Mouse (Mus musculus) hindbrain, postnatal 0 days (tissue): ENCODE results near the gene Gli1. TPM values are rescaled to one million over a fixed set of nuclear protein-coding genes. Genes with fewer than 3 reads are reported as not detected.

ENCODE experiments used
- ATAC-seq: fragments of 200-750 bp; cut with Nextera tagmentation; 2 replicates; pipeline ENCODE4 v1.8.0; 2017; ENCODE audit warnings: mild to moderate bottlenecking, moderate TSS enrichment, moderate library complexity
- DNase-seq: peaks from one replicate; pipeline ENCODE4 v3.0.0-alpha.2; 2015; ENCODE audit warnings: low spot score
- H3K27ac ChIP-seq: fragments of 300-500 bp; sonication (generic); 2 replicates; pipeline ENCODE4 v1.5.1; 2014; ENCODE audit warnings: mild to moderate bottlenecking
- H3K27me3 ChIP-seq: fragments of 300-500 bp; sonication (generic); 2 replicates; pipeline ENCODE4 v1.6.1; 2014; ENCODE audit warnings: low read length, mixed read lengths; ENCODE audit not compliant: insufficient read depth
- H3K36me3 ChIP-seq: fragments of 300-500 bp; sonication (generic); 2 replicates; pipeline ENCODE4 v1.6.1; 2014; ENCODE audit warnings: low read length, mixed read lengths; ENCODE audit not compliant: insufficient read depth
- H3K4me1 ChIP-seq: fragments of 300-500 bp; sonication (generic); 2 replicates; pipeline ENCODE4 v1.6.1; 2014; ENCODE audit warnings: antibody characterized with exemption, low read length, mixed read lengths; ENCODE audit not compliant: insufficient read depth
- H3K4me2 ChIP-seq: fragments of 300-500 bp; sonication (generic); 2 replicates; pipeline ENCODE4 v1.6.1; 2014; ENCODE audit warnings: low read depth, mild to moderate bottlenecking, low read length, moderate library complexity, mixed read lengths
- H3K4me3 ChIP-seq: fragments of 300-500 bp; sonication (generic); 2 replicates; pipeline ENCODE4 v1.5.1; 2014; ENCODE audit warnings: low read length
- H3K9ac ChIP-seq: fragments of 300-500 bp; sonication (generic); replicated peaks from 2 replicates; pipeline ENCODE4 v1.6.1; 2014; ENCODE audit warnings: mild to moderate bottlenecking, low read length, moderate library complexity, mixed read lengths
- H3K9me3 ChIP-seq: fragments of 300-500 bp; sonication (generic); 2 replicates; pipeline ENCODE4 v1.6.1; 2016; ENCODE audit warnings: low read length, mixed read lengths
- CTCF ChIP-seq: IDR thresholded peaks from 2 replicates; pipeline ENCODE4 v1.5.1; 2016; ENCODE audit warnings: antibody characterized with exemption, control low read depth, low read depth
- WGBS: fragments of 180-500 bp; shearing (Covaris S2); extraction: QIAGEN DNeasy Blood & Tissue Kit; methylation state at CpG from one replicate; pipeline ENCODE4 v1.1.7; 2014; 5-methylcytosine and 5-hydroxymethylcytosine counted together
- polyA plus RNA-seq: library from polyadenylated mRNA; unstranded; fragments of >200 nt; fragmentation: Nextera tagmentation; extraction: Ambion mirVana; gene quantifications from 2 replicates; pipeline ENCODE4 v1.2.1, GENCODE M21; 2015
- total RNA-seq: library from RNA; depleted of rRNA; stranded (reverse); fragments of >200 nt; gene quantifications from 2 replicates; pipeline ENCODE4 v1.2.3, GENCODE M21; 2014

Gene Gli1
- total and polyA plus RNA-seq, 2 experiments from 2014 or later: 2.7 to 13.0 TPM

GRCm38 (mm10) chr10:127349810-127350209 lies 8.0 kb upstream of the Gli1 start:
- Histone ChIP-seq H3K27ac (no peak overlapping the region), H3K4me2 (no peak overlapping the region), H3K9ac (no peak overlapping the region), H3K4me3 (no peak overlapping the region), H3K4me1 (no peaks in the 10 kb centered on the region), H3K36me3 (no peaks in the 10 kb centered on the region), H3K9me3 (no peaks in the 10 kb centered on the region), H3K27me3 (no peaks in the 10 kb centered on the region)
- TF ChIP-seq CTCF: no peak
- 77% methylated on average over 8 of the region's 8 CpGs for WGBS
- no peak for ATAC-seq
- DNase-seq: no peak

GRCm38 (mm10) chr10:127348957-127349356 lies 7.2 kb upstream of the Gli1 start:
- H3K4me1 ChIP-seq: no peaks in the 10 kb centered on the region
- no peak overlapping the region for H3K4me2 ChIP-seq
- WGBS: 69% methylated on average over 4 of the region's 4 CpGs
- H3K9ac ChIP-seq: no peak overlapping the region
- H3K27me3 ChIP-seq: no peaks in the 10 kb centered on the region
- H3K27ac ChIP-seq: no peak overlapping the region
- no peaks in the 10 kb centered on the region for H3K9me3 ChIP-seq
- no peak for ATAC-seq
- no peak overlapping the region for H3K4me3 ChIP-seq
- no peak for DNase-seq
- TF ChIP-seq CTCF: peak; percentile 34
- no peaks in the 10 kb centered on the region for H3K36me3 ChIP-seq

GRCm38 (mm10) chr10:127346173-127346572 lies 4.4 kb upstream of the Gli1 start:
- no peak overlapping the region for H3K4me3 ChIP-seq
- no peaks in the 10 kb centered on the region for H3K36me3 ChIP-seq
- H3K9me3 ChIP-seq: no peaks in the 10 kb centered on the region
- no peak for ATAC-seq
- H3K4me2 ChIP-seq: no peak overlapping the region
- H3K4me1 ChIP-seq: no peaks in the 10 kb centered on the region
- H3K27me3 ChIP-seq: 0 out of 2 replicates have a peak, but pooled peaks cover 4% of the 10 kb centered on the region
- DNase-seq: no peak
- WGBS: 84% methylated on average over 3 of the region's 3 CpGs
- no peak overlapping the region for H3K27ac ChIP-seq
- no peak overlapping the region for H3K9ac ChIP-seq
- TF ChIP-seq CTCF: no peak

- H3K4me3 ChIP-seq: no peak overlapping the region
- no peak overlapping the region for H3K4me2 ChIP-seq
- DNase-seq (no peak), ATAC-seq (no peak)
- no peak overlapping the region for H3K27ac ChIP-seq
- H3K9me3 ChIP-seq: no peaks in the 10 kb centered on the region
- peaks cover 13% of the 10 kb centered on the region; the same call in 1 of the 2 replicates for H3K27me3 ChIP-seq
- TF ChIP-seq CTCF: no peak
- no peaks in the 10 kb centered on the region for H3K36me3 ChIP-seq
- WGBS: 66% methylated on average over 3 of the region's 3 CpGs
- H3K9ac ChIP-seq: no peak overlapping the region
- H3K4me1 ChIP-seq: peaks cover 11% of the 10 kb centered on the region
Measured at GRCm38 (mm10) chr10:127343029-127343428, 1.3 kb upstream of the Gli1 start.

GRCm38 (mm10) chr10:127341360-127341690 lies 449 bp downstream of the Gli1 start:
- TF ChIP-seq CTCF: no peak
- no peaks in the 10 kb centered on the region for H3K9me3 ChIP-seq
- 0 out of 2 replicates have a peak overlapping the region, but pooled peaks have one; percentile 5 for H3K9ac ChIP-seq
- 0 out of 2 replicates have a peak, but pooled peaks have one; percentile 3 for ATAC-seq
- peaks cover 11% of the 10 kb centered on the region for H3K4me1 ChIP-seq
- no peaks in the 10 kb centered on the region for H3K36me3 ChIP-seq
- DNase-seq: no peak
- peak overlapping the region; percentile 68 for H3K4me2 ChIP-seq
- H3K27ac ChIP-seq: 0 out of 2 replicates have a peak overlapping the region, but pooled peaks have one; percentile 20
- H3K27me3 ChIP-seq: peaks cover 13% of the 10 kb centered on the region; the same call in 1 of the 2 replicates
- 0% methylated on average over 8 of the region's 11 CpGs for WGBS
- H3K4me3 ChIP-seq: peak overlapping the region; percentile 37

GRCm38 (mm10) chr10:127340577-127341359 lies 1.0 kb downstream of the Gli1 start:
- Histone ChIP-seq H3K9ac (peak overlapping the region; percentile 28; the same call in 1 of the 2 replicates), H3K27ac (peak overlapping the region; percentile 41; the same call in 1 of the 2 replicates), H3K36me3 (no peaks in the 10 kb centered on the region), H3K4me2 (peak overlapping the region; percentile 68), H3K4me3 (peak overlapping the region; percentile 37), H3K9me3 (no peaks in the 10 kb centered on the region), H3K4me1 (peaks cover 11% of the 10 kb centered on the region), H3K27me3 (peaks cover 13% of the 10 kb centered on the region; the same call in 1 of the 2 replicates)
- peak; percentile 8; the same call in 1 of the 2 replicates for TF ChIP-seq CTCF
- peak; percentile 58 for DNase-seq
- under 1% methylated on average over 27 of the region's 27 CpGs for WGBS
- no peak for ATAC-seq
